ENCODE assay signal across 8 mouse cellular contexts in genomic region chr5:123670800-123671472, GRCm38 (mm10). TPM values are rescaled to one million over a fixed set of nuclear protein-coding genes. Genes with fewer than 3 reads are reported as not detected.
DNase-seq lines count a peak whose midpoint lies in the region; ATAC-seq and TF ChIP-seq lines count a peak whose summit lies in the region.

No protein-coding gene starts in this region.

- ATAC-seq in forebrain, embryonic 16.5 days = no peak
- ATAC-seq in forebrain, embryonic 13.5 days = no peak
- ATAC-seq in hindbrain, embryonic 16.5 days = peak; percentile 20; the same call in 1 of the 2 replicates
- no peak for ATAC-seq in inflammation-experienced regulatory T-cells, adult 6 months

- H3K9ac ChIP-seq in forebrain, embryonic 16.5 days (replicated peaks; ENCODE audit: low read depth, low read length) = no peak overlapping the region
- H3K9ac ChIP-seq in forebrain, embryonic 13.5 days = no peak overlapping the region
- peak overlapping the region; percentile 43 for H3K9ac ChIP-seq in MEL (ENCODE audit: control insufficient read depth, low read depth, low read length, poor library complexity, severe bottlenecking)
- H3K9ac ChIP-seq in hindbrain, embryonic 16.5 days (ENCODE audit: low read depth, low read length) = no peak overlapping the region

- no peak for TF ChIP-seq RAD21 in MEL (IDR thresholded peaks at IDR 0.05; ENCODE audit: low read depth, low read length)

- no peak for TF ChIP-seq CTCF in MEL (IDR thresholded peaks at IDR 0.05 in 2 of 3, conservative IDR thresholded peaks at IDR 0.05 in 1 of 3; ENCODE audit: control insufficient read depth in 1 of 3, insufficient read depth in 1 of 3, low read depth in 2 of 3, low read length in 3 of 3, poor library complexity in 1 of 3, severe bottlenecking in 1 of 3)

- no peaks in the 10 kb centered on the region for H3K9me3 ChIP-seq in forebrain, embryonic 16.5 days (ENCODE audit: control insufficient read depth, low read length)
- H3K9me3 ChIP-seq in forebrain, embryonic 13.5 days (replicated peaks) = no peaks in the 10 kb centered on the region
- no peaks in the 10 kb centered on the region for H3K9me3 ChIP-seq in MEL (replicated peaks; ENCODE audit: insufficient read depth, low read length)
- H3K9me3 ChIP-seq in hindbrain, embryonic 16.5 days (ENCODE audit: control insufficient read depth, low read length) = no peaks in the 10 kb centered on the region

- 51% methylated on average over 14 of the region's 14 CpGs for WGBS in forebrain, embryonic 16.5 days
- 55% methylated on average over 14 of the region's 14 CpGs for WGBS in forebrain, embryonic 13.5 days
- WGBS in hindbrain, embryonic 16.5 days = 45% methylated on average over 14 of the region's 14 CpGs

- H3K27me3 ChIP-seq in forebrain, embryonic 16.5 days (replicated peaks; ENCODE audit: control insufficient read depth, insufficient read depth, low read length) = no peaks in the 10 kb centered on the region
- H3K27me3 ChIP-seq in forebrain, embryonic 13.5 days = no peaks in the 10 kb centered on the region
- H3K27me3 ChIP-seq in MEL (ENCODE audit: control insufficient read depth in 1 of 2, insufficient read depth in 2 of 2, low read length in 2 of 2) = no peaks in the 10 kb centered on the region
- H3K27me3 ChIP-seq in hindbrain, embryonic 16.5 days (replicated peaks; ENCODE audit: control insufficient read depth, insufficient read depth, low read length) = no peaks in the 10 kb centered on the region

- H3K79me2 ChIP-seq in MEL (ENCODE audit: control insufficient read depth, insufficient read depth, low read length, poor library complexity) = no peaks in the 10 kb centered on the region; the same call in 1 of the 2 replicates

- DNase-seq in MEL (ENCODE audit: low read depth, low spot score) = no peak
- peak; percentile 56 to 79 for DNase-seq in gastrocnemius, adult 8-10 months (ENCODE audit: low spot score in 2 of 2)
- DNase-seq in lung, postnatal 25 days (ENCODE audit: low spot score) = peak; percentile 63
- DNase-seq in cerebellum, postnatal 4 days (ENCODE audit: low spot score in 2 of 2) = no peak

- peaks cover 6% of the 10 kb centered on the region for H3K4me1 ChIP-seq in forebrain, embryonic 16.5 days (replicated peaks; ENCODE audit: control insufficient read depth, insufficient read depth, low read length)
- peaks cover 23% of the 10 kb centered on the region for H3K4me1 ChIP-seq in forebrain, embryonic 13.5 days
- H3K4me1 ChIP-seq in MEL (ENCODE audit: control insufficient read depth in 1 of 2, insufficient read depth in 2 of 2, low read length in 2 of 2) = peaks cover 0 to 2% of the 10 kb centered on the region in 2 experiments; a peak in 2 of 4 replicates
- peaks cover 8% of the 10 kb centered on the region for H3K4me1 ChIP-seq in hindbrain, embryonic 16.5 days (ENCODE audit: control insufficient read depth, insufficient read depth, low read depth, low read length)

- no peak for TF ChIP-seq EP300 in MEL (IDR thresholded peaks at IDR 0.05; ENCODE audit: low read depth in 1 of 2, low read length in 2 of 2)

- H3K27ac ChIP-seq in forebrain, embryonic 16.5 days (ENCODE audit: low read length) = peak overlapping the region; percentile 7; the same call in 1 of the 2 replicates
- H3K27ac ChIP-seq in forebrain, embryonic 13.5 days = no peak overlapping the region
- H3K27ac ChIP-seq in MEL (ENCODE audit: control insufficient read depth, low read depth, low read length) = 0 out of 2 replicates have a peak overlapping the region, but pooled peaks have one; percentile 4
- H3K27ac ChIP-seq in hindbrain, embryonic 16.5 days (ENCODE audit: low read depth, low read length) = 0 out of 2 replicates have a peak overlapping the region, but pooled peaks have one; percentile 41

- no peak for TF ChIP-seq POLR2A in MEL (IDR thresholded peaks at IDR 0.05; ENCODE audit: control insufficient read depth in 1 of 2, insufficient read depth in 1 of 2, low read depth in 1 of 2, low read length in 2 of 2, poor library complexity in 1 of 2)

- no peaks in the 10 kb centered on the region for H3K36me3 ChIP-seq in forebrain, embryonic 16.5 days (ENCODE audit: control insufficient read depth, insufficient read depth)
- no peaks in the 10 kb centered on the region for H3K36me3 ChIP-seq in forebrain, embryonic 13.5 days (ENCODE audit: poor library complexity, severe bottlenecking)
- peaks cover 0 to 5% of the 10 kb centered on the region in 2 experiments; a peak in 1 of 4 replicates for H3K36me3 ChIP-seq in MEL (ENCODE audit: control insufficient read depth in 1 of 2, insufficient read depth in 2 of 2, low read length in 2 of 2)
- no peaks in the 10 kb centered on the region for H3K36me3 ChIP-seq in hindbrain, embryonic 16.5 days (ENCODE audit: control insufficient read depth, insufficient read depth, low read length)

- H3K4me2 ChIP-seq in forebrain, embryonic 16.5 days (ENCODE audit: low read length) = no peak overlapping the region
- H3K4me2 ChIP-seq in forebrain, embryonic 13.5 days = no peak overlapping the region
- H3K4me2 ChIP-seq in hindbrain, embryonic 16.5 days (ENCODE audit: low read length) = no peak overlapping the region

- H3K4me3 ChIP-seq in forebrain, embryonic 16.5 days (replicated peaks; ENCODE audit: low read length) = no peak overlapping the region
- no peak overlapping the region for H3K4me3 ChIP-seq in forebrain, embryonic 13.5 days
- H3K4me3 ChIP-seq in MEL (ENCODE audit: control insufficient read depth in 1 of 2, insufficient read depth in 1 of 2, low read depth in 2 of 2, low read length in 2 of 2) = peak overlapping the region; percentile 41 to 43; a peak in 3 of 4 replicates
- no peak overlapping the region for H3K4me3 ChIP-seq in hindbrain, embryonic 16.5 days (ENCODE audit: low read length)

TF ChIP-seq in MEL, 35 proteins besides CTCF, POLR2A, EP300 and RAD21:
- no peak for TF ChIP-seq RCOR1 (IDR thresholded peaks at IDR 0.05; ENCODE audit: low read depth, low read length)
- no peak for TF ChIP-seq MYC (IDR thresholded peaks at IDR 0.05; ENCODE audit: low read depth, low read length)
- TF ChIP-seq CHD2 (IDR thresholded peaks at IDR 0.05; ENCODE audit: low read length) = no peak

RNA-seq across cellular contexts. Expression of gene Clip1, which starts 13.5 kb away (rescaled TPM):
- polyA plus RNA-seq in forebrain, embryonic 16.5 days (2015; fragmentation: Nextera tagmentation; extraction: Ambion mirVana) = 83.1 and 93.0 TPM in 2 replicates
- 65.5 and 78.3 TPM in 2 replicates for polyA plus RNA-seq in forebrain, embryonic 13.5 days (2015; fragmentation: Nextera tagmentation; extraction: Ambion mirVana)
- 13.3 and 16.2 TPM in 2 replicates for total RNA-seq in MEL (2012; rRNA removed)
- polyA plus RNA-seq in MEL (2012; ENCODE audit: insufficient read depth in 1 of 2, insufficient read length in 2 of 2, low read depth in 1 of 2, low replicate concordance in 2 of 2, missing spikeins in 1 of 2) = 10 to 100 TPM in 1 of 2 experiments, not detected in 1; 23.0 TPM
- total RNA-seq in gastrocnemius, adult 8-10 months (2022) = 100 to 1,000 TPM; 341 to 375 (median 357) TPM
- polyA plus RNA-seq in hindbrain, embryonic 16.5 days (2015; fragmentation: Nextera tagmentation; extraction: Ambion mirVana) = 74.3 and 74.4 TPM in 2 replicates
- 10 to 100 TPM; 41.5 to 56.4 (median 51.1) TPM for polyA plus RNA-seq in inflammation-experienced regulatory T-cells, adult 6 months (2017; shearing (Covaris generic))

RNA-seq across cellular contexts. Expression of gene Zcchc8, which starts 50.0 kb away (rescaled TPM):
- polyA plus RNA-seq in forebrain, embryonic 16.5 days (2015; fragmentation: Nextera tagmentation; extraction: Ambion mirVana) = 92.7 and 96.1 TPM in 2 replicates
- 85.1 and 97.4 TPM in 2 replicates for polyA plus RNA-seq in forebrain, embryonic 13.5 days (2015; fragmentation: Nextera tagmentation; extraction: Ambion mirVana)
- total RNA-seq in MEL (2012; rRNA removed) = 17.2 and 18.4 TPM in 2 replicates
- polyA plus RNA-seq in MEL (2012; ENCODE audit: insufficient read depth in 1 of 2, insufficient read length in 2 of 2, low read depth in 1 of 2, low replicate concordance in 2 of 2, missing spikeins in 1 of 2) = 10 to 100 TPM in 1 of 2 experiments, not detected in 1; 57.4 TPM
- total RNA-seq in gastrocnemius, adult 8-10 months (2022) = 10 to 100 TPM in 3 of 4 experiments, 1 to 10 TPM in 1; 10.0 to 15.4 (median 11.6) TPM
- polyA plus RNA-seq in hindbrain, embryonic 16.5 days (2015; fragmentation: Nextera tagmentation; extraction: Ambion mirVana) = 48.6 and 58.6 TPM in 2 replicates
- polyA plus RNA-seq in inflammation-experienced regulatory T-cells, adult 6 months (2017; shearing (Covaris generic)) = 10 to 100 TPM; 60.2 to 83.6 (median 75.5) TPM

Comparison
In these comparisons a context has a peak if more than half of its experiments do, and no peak if none do; other contexts are left out.
1. H3K4me3 ChIP-seq: peak in MEL (2 of 2); none in forebrain, embryonic 16.5 days (single experiment), forebrain, embryonic 13.5 days (single experiment) and hindbrain, embryonic 16.5 days (single experiment).
2. DNase-seq: peak in gastrocnemius, adult 8-10 months (2 of 2) and lung, postnatal 25 days (single experiment); none in MEL (single experiment) and cerebellum, postnatal 4 days (0 of 2).